In the genomic region with DNA sequence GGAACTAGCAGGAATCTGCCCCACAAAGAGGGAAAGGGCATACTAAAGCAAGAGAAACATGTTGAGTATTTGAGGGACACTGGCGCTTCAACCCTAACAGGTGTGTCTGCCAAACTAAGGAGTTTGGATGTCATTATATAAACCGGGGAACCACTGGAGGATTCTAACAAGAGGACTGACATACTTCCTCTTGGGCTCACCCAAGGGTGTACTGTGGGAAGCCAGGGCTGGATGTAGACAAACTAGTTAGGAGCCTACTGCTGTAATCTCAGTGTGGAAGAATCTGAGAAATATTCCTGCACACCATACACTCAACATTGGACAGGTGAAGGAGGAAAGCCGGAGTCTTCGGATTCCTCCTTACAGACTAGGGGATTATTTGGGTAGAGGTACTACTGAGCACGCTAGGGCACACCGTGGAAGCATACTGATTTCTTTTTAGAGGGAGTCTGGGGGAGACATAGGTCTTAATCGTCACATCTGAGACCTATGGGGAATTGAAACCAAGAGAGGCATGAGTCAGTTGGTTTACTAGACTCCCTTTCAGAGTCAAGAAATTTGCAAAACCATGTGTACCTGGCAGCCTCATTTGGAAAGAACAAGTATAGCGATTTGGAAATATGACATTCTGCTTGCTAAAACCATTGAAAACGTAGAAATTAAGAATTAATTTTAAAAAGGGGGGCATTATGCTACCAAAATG, we compare ENCODE assay signal across 8 mouse cellular contexts. TPM values are rescaled to one million over a fixed set of nuclear protein-coding genes. Genes with fewer than 3 reads are reported as not detected.
A peak's percentile ranks its signal among the peaks of the same experiment; 100 is the strongest.
DNase-seq lines count a peak whose midpoint lies in the region; ATAC-seq and TF ChIP-seq lines count a peak whose summit lies in the region.

No protein-coding gene starts in this region.

- peaks cover 2 to 11% of the 10 kb centered on the region in 2 experiments for H3K36me3 ChIP-seq in MEL (ENCODE audit: control insufficient read depth in 1 of 2, insufficient read depth in 2 of 2, low read length in 2 of 2)
- H3K36me3 ChIP-seq in hindbrain, embryonic 12.5 days, result peaks cover 7% of the 10 kb centered on the region; the same call in 1 of the 2 replicates
- peaks cover 5% of the 10 kb centered on the region for H3K36me3 ChIP-seq in midbrain, embryonic 10.5 days

- TF ChIP-seq POLR2A in MEL (IDR thresholded peaks at IDR 0.05; ENCODE audit: control insufficient read depth in 1 of 2, insufficient read depth in 1 of 2, low read depth in 1 of 2, low read length in 2 of 2, poor library complexity in 1 of 2), result no peak

- ATAC-seq in hindbrain, embryonic 12.5 days (ENCODE audit: low FRiP score), result no peak

- peak overlapping the region; percentile 77 for H3K9ac ChIP-seq in MEL (ENCODE audit: control insufficient read depth, low read depth, low read length, poor library complexity, severe bottlenecking)
- peak overlapping the region; percentile 51 for H3K9ac ChIP-seq in hindbrain, embryonic 12.5 days

- peak; percentile 83 for DNase-seq in heart, adult 11 months
- no peak for DNase-seq in heart, adult 9 months (ENCODE audit: low spot score in 2 of 2)
- DNase-seq in MEL (ENCODE audit: low read depth, low spot score), result peak; percentile 63
- DNase-seq in midbrain, embryonic 10.5 days (ENCODE audit: low spot score), result no peak
- no peak for DNase-seq in left cerebral cortex, postnatal 25 days (ENCODE audit: low spot score in 2 of 2)
- no peak for DNase-seq in urinary bladder, postnatal 36 days (ENCODE audit: low spot score in 2 of 2)
- DNase-seq in thymus, postnatal 0 days (ENCODE audit: low spot score), result no peak

- peaks cover 9 to 15% of the 10 kb centered on the region in 2 experiments; a peak in 3 of 4 replicates for H3K4me1 ChIP-seq in MEL (ENCODE audit: control insufficient read depth in 1 of 2, insufficient read depth in 2 of 2, low read length in 2 of 2)
- H3K4me1 ChIP-seq in hindbrain, embryonic 12.5 days, result peaks cover 29% of the 10 kb centered on the region
- peaks cover 27% of the 10 kb centered on the region for H3K4me1 ChIP-seq in midbrain, embryonic 10.5 days

- intact Hi-C loops in left cerebral cortex, postnatal 25 days (cut with DNase I), result loop anchor here (2.0 to 5.0 kb wide), 2 partner anchors 54 to 174 kb away; partner anchors contain the start of genes G3bp2 and Rchy1

- TF ChIP-seq EP300 in MEL (IDR thresholded peaks at IDR 0.05; ENCODE audit: low read depth in 1 of 2, low read length in 2 of 2), result no peak

- no peak for TF ChIP-seq RAD21 in MEL (IDR thresholded peaks at IDR 0.05; ENCODE audit: low read depth, low read length)

- H3K27me3 ChIP-seq in MEL (ENCODE audit: control insufficient read depth in 1 of 2, insufficient read depth in 2 of 2, low read length in 2 of 2), result no peaks in the 10 kb centered on the region
- no peaks in the 10 kb centered on the region for H3K27me3 ChIP-seq in hindbrain, embryonic 12.5 days
- H3K27me3 ChIP-seq in midbrain, embryonic 10.5 days (ENCODE audit: low read depth, poor library complexity, severe bottlenecking), result peaks cover 11% of the 10 kb centered on the region; the same call in 1 of the 2 replicates

- H3K4me3 ChIP-seq in MEL (ENCODE audit: control insufficient read depth in 1 of 2, insufficient read depth in 1 of 2, low read depth in 2 of 2, low read length in 2 of 2), result peak overlapping the region; percentile 87 to 89
- H3K4me3 ChIP-seq in hindbrain, embryonic 12.5 days, result peak overlapping the region; percentile 80
- peak overlapping the region; percentile 88 for H3K4me3 ChIP-seq in midbrain, embryonic 10.5 days

- H3K27ac ChIP-seq in MEL (ENCODE audit: control insufficient read depth, low read depth, low read length), result no peak overlapping the region
- H3K27ac ChIP-seq in hindbrain, embryonic 12.5 days, result peak overlapping the region; percentile 82; the same call in 1 of the 2 replicates
- H3K27ac ChIP-seq in midbrain, embryonic 10.5 days (replicated peaks), result no peak overlapping the region

- TF ChIP-seq CTCF in MEL (IDR thresholded peaks at IDR 0.05 in 2 of 3, conservative IDR thresholded peaks at IDR 0.05 in 1 of 3; ENCODE audit: control insufficient read depth in 1 of 3, insufficient read depth in 1 of 3, low read depth in 2 of 3, low read length in 3 of 3, poor library complexity in 1 of 3, severe bottlenecking in 1 of 3), result no peak

- WGBS in hindbrain, embryonic 12.5 days, result 71% methylated on average over 9 of the region's 9 CpGs
- WGBS in midbrain, embryonic 10.5 days, result 65% methylated on average over 9 of the region's 9 CpGs

- H3K79me2 ChIP-seq in MEL (ENCODE audit: control insufficient read depth, insufficient read depth, low read length, poor library complexity), result peaks cover 24% of the 10 kb centered on the region

- H3K4me2 ChIP-seq in hindbrain, embryonic 12.5 days (replicated peaks), result peak overlapping the region; percentile 68

- no peaks in the 10 kb centered on the region for H3K9me3 ChIP-seq in MEL (replicated peaks; ENCODE audit: insufficient read depth, low read length)
- no peaks in the 10 kb centered on the region for H3K9me3 ChIP-seq in hindbrain, embryonic 12.5 days (replicated peaks)
- no peaks in the 10 kb centered on the region for H3K9me3 ChIP-seq in midbrain, embryonic 10.5 days (replicated peaks)

TF ChIP-seq in MEL, 35 proteins besides CTCF, POLR2A, EP300 and RAD21:
- TF ChIP-seq ZC3H11A (IDR thresholded peaks at IDR 0.05; ENCODE audit: low read depth, low read length) (no peak), GABPA (IDR thresholded peaks at IDR 0.05; ENCODE audit: low read depth, low read length) (no peak), MAFK (IDR thresholded peaks at IDR 0.05; ENCODE audit: borderline replicate concordance, low read depth, low read length) (no peak), USF2 (IDR thresholded peaks at IDR 0.05; ENCODE audit: borderline replicate concordance in 1 of 2, insufficient read depth in 1 of 2, low read depth in 1 of 2, low read length in 2 of 2) (no peak), POLR2AphosphoS5 (IDR thresholded peaks at IDR 0.05; ENCODE audit: borderline replicate concordance, low read depth, low read length) (no peak), JUND (IDR thresholded peaks at IDR 0.05; ENCODE audit: low read depth, low read length) (no peak), UBTF (IDR thresholded peaks at IDR 0.05; ENCODE audit: borderline replicate concordance, insufficient read depth, low read depth, low read length) (no peak), MEF2A (IDR thresholded peaks at IDR 0.05; ENCODE audit: extremely low read depth, insufficient replicate concordance, low read depth, low read length, poor library complexity, severe bottlenecking) (no peak), ZNF384 (IDR thresholded peaks at IDR 0.05; ENCODE audit: low read depth, low read length) (no peak), MYC (IDR thresholded peaks at IDR 0.05; ENCODE audit: low read depth, low read length) (no peak), TCF12 (IDR thresholded peaks at IDR 0.05; ENCODE audit: low read depth, low read length) (no peak), TAL1 (IDR thresholded peaks at IDR 0.05; ENCODE audit: low read length) (no peak), MAZ (IDR thresholded peaks at IDR 0.05; ENCODE audit: low read depth, low read length) (no peak), HCFC1 (IDR thresholded peaks at IDR 0.05; ENCODE audit: low read depth, low read length) (no peak)

RNA-seq across cellular contexts. Expression of gene Uso1, which starts 1.1 kb away (rescaled TPM):
- total RNA-seq in MEL (2012; rRNA removed), result 22.1 and 26.0 TPM in 2 replicates
- 10 to 100 TPM; 62.0 to 69.1 TPM for polyA plus RNA-seq in MEL (2012; ENCODE audit: insufficient read depth in 1 of 2, insufficient read length in 2 of 2, low read depth in 1 of 2, low replicate concordance in 2 of 2, missing spikeins in 1 of 2)
- 55.4 and 55.6 TPM in 2 replicates for polyA plus RNA-seq in hindbrain, embryonic 12.5 days (2016; fragmentation: Nextera tagmentation; extraction: Ambion mirVana)
- 38.7 and 39.0 TPM in 2 replicates for polyA plus RNA-seq in midbrain, embryonic 10.5 days (2016; fragmentation: Nextera tagmentation; extraction: Ambion mirVana)
- total RNA-seq in left cerebral cortex, postnatal 25 days (2021), result 10 to 100 TPM; 74.6 to 76.7 TPM
- polyA plus RNA-seq in thymus, postnatal 0 days (2015; fragmentation: Nextera tagmentation; extraction: Ambion mirVana), result 32.6 and 43.5 TPM in 2 replicates

RNA-seq across cellular contexts. Expression of gene G3bp2, which starts 53.2 kb away (rescaled TPM):
- total RNA-seq in MEL (2012; rRNA removed), result 42.8 and 49.0 TPM in 2 replicates
- 100 to 1,000 TPM in 1 of 2 experiments, 10 to 100 TPM in 1; 65.5 to 177 TPM for polyA plus RNA-seq in MEL (2012; ENCODE audit: insufficient read depth in 1 of 2, insufficient read length in 2 of 2, low read depth in 1 of 2, low replicate concordance in 2 of 2, missing spikeins in 1 of 2)
- 334 and 368 TPM in 2 replicates for polyA plus RNA-seq in hindbrain, embryonic 12.5 days (2016; fragmentation: Nextera tagmentation; extraction: Ambion mirVana)
- 273 and 281 TPM in 2 replicates for polyA plus RNA-seq in midbrain, embryonic 10.5 days (2016; fragmentation: Nextera tagmentation; extraction: Ambion mirVana)
- 100 to 1,000 TPM; 212 to 225 TPM for total RNA-seq in left cerebral cortex, postnatal 25 days (2021)
- polyA plus RNA-seq in thymus, postnatal 0 days (2015; fragmentation: Nextera tagmentation; extraction: Ambion mirVana), result 239 and 240 TPM in 2 replicates

Comparison
In these comparisons a context has a peak if more than half of its experiments do, and no peak if none do; other contexts are left out.
1. DNase-seq: peak in heart, adult 11 months (single experiment) and MEL (single experiment); none in heart, adult 9 months (0 of 2), midbrain, embryonic 10.5 days (single experiment), left cerebral cortex, postnatal 25 days (0 of 2), urinary bladder, postnatal 36 days (0 of 2) and thymus, postnatal 0 days (single experiment).
2. Peak in every context shown above with its lines, with median percentiles within 50 percentile points of each other: H3K4me3 ChIP-seq.